Mouse (Mus musculus) forelimb bud, embryonic 11.5 days (tissue): ENCODE results near the gene Ppp4r4.
A peak's percentile ranks its signal among the peaks of the same experiment; 100 is the strongest.
"Not testable (repeated sequence)": the region's sequence is repeated elsewhere in the genome, so short reads cannot be mapped to it uniquely, and the experiment has no call there.

Experiments
- DNase-seq: peaks from one replicate; pipeline ENCODE4 v3.0.0-alpha.2; 2012; ENCODE audit warnings: low read depth, low spot score

Ppp4r4 gene

DNA sequence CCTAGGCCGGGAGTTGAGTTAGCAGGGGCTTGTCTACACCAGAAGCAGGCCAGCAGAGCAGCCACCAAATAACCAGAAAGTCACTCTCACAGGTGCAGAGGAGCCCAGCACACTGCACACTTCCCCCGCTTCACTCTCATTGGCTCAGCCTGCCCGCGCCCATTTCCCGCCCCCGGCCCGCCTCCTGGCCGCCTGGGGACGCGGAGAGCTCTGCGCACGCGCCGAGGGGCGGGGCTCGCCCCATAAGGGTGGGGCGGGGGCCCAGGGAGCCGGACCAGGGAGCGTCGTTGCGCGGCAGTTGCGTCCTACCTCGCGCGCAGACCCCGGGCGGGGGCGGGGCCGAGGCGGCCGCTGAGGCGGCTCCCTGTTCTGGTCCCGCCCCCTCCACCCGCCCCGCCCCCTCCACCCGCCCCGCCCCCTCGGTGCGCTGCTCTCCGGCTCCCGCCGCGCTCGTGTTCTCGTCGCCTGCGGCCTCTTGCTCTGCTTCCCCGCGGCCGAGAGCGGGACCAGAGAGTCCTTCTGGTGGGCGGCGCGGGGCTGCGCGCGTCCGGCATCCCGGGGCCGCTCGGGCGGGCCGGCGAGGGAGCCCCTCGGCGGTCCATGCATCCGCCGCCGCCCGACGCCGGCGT is at the start of gene Ppp4r4:
Ppp4r4 (plus strand) TSS at position 264 of the 629 bp plus-strand sequence.
- DNase-seq = peak; percentile 96

DNA sequence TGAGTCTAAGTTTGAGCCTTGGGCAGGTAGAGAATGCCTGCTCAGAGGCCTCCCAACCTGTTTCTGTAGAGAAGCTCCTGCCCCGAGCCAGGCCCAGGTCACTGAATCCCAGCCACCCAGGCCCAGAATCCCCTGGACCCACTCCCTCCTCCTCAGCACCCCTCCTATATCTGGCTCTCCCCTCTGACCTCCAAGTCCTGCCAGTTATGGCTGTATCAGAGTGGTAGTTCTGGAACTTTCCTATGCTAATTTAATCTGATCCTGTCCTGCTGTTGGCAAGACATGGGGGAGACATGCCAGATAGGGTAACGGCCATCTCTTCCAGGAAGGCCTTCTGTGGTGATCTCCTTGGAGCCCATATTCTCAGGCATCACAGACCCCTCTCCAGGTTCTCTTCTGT is 49.3 kb upstream of the Ppp4r4 start:
- no peak for DNase-seq

DNA sequence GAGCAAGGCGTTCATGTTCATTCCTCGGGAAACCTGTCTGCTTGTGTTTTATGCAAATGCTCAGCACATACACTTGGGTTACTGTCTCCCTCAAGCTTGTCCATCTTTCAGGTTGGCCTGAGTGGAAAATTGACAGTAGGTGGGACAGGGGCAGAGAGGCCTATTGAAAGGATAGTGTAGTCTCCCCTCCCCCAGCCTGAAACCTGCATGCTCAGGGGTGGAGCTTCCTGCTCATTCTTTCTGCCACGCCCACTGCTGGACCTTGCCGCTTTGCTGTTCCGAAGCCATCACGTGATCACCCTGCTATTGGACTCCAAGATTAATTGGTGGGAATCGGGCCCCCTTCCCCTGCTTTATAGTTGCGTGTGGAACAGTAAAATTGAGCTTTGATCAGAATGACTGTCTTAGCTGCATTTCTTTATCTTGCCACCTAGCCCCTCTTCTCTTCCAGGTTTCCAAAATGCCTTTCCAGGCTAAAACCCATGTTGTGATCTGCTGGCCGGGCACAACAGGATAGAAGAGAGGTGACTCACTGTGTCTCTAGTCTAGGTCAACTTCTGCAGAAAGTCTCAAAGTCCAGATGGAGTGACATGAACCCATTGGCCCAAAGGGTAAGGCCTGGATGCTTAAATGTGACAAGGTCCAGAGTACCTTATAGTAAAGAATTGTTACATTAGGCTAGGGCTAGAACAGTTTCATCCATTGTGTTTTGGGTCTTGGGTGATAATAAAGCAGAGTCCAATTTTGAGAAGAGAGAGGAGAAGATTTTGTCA is 47.7 kb upstream of the Ppp4r4 start:
- DNase-seq = not testable (repeated sequence)

DNA sequence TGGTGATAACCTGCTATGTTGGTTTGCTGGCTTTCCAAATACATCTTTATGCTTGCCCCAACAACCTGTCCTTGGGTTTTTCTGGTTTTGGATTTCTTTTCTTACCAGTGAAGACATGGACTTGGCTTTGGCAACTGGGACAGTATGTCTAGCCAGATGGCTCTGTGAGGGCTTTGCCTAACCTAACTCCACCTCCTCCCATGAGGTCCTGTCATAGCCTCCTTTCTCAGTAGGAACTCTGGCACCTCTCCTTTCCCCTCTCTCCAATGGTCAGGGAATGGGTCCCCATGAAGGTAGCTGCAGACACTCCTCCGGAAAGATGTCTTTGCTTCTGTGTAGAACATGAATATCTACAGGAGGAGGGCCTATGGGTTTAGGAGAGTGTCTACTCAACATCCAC is 45.4 kb upstream of the Ppp4r4 start:
- no peak for DNase-seq

DNA sequence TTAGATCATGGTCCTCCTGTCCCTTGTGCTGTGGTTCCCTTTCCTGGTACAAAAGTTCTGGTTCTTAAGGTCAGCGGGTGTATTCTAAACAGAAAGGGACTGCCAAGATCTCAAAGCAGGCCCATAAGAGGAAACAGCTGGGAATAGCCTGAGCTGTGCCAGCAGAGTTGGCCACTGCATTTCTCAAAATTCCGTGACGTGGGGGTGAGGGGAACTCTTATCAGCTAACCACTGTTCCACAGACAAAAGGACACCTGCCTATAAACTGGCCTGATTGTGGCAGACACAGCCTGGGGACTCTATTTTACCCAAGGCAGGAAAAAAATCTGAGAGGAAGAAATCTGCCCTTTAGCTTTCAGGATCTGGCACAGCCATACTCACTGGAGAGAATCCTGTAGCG is 44.8 kb upstream of the Ppp4r4 start:
- DNase-seq = no peak

DNA sequence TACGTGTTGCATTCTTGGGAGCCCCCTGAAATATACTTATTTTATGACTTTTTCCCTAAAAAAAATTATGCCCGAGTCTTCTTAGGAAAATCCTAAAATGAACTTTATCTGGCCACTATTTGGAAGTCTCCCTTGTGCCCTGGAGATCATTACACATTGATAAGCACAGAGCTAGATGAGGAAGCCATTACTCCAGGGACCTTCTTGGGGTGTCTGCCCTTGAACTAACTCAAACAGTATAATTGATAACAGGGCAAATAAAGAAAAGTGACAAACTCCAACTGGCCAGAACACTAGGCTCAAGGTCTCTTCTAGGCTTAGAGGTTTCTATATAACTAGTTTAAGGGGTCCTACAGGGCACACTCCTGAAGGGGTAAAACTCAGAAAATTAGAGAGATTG is 44.3 kb upstream of the Ppp4r4 start:
- no peak for DNase-seq

DNA sequence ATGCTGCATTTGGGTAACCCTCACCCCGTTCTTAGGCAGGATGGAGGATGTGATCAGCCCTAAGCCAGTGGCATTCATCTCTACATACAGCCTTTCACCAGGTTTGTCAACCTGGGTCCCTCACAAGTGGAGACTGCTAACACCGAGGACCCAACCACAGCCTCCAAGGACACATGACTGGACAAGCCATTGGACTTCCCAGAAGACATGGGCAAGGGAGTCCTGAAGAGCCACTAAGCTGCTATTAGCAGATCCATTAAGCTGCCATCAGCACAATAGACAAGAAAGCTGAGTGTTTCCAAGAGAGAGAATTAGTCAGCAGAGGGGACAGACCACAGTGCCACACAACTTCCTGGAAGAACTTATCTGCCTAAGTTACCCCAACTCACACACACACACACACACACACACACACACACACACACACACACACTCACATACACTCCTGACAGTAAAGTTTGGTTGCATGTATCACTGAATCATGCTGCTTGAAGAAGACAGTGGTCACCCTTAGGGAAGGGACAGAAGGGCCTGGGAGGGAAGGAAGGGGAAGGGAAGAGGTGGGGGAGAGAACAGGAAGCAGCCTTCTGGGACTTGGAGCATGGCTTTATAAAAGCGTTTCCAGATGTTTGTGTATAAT is 40.9 kb upstream of the Ppp4r4 start:
- peak; percentile 13 for DNase-seq

DNA sequence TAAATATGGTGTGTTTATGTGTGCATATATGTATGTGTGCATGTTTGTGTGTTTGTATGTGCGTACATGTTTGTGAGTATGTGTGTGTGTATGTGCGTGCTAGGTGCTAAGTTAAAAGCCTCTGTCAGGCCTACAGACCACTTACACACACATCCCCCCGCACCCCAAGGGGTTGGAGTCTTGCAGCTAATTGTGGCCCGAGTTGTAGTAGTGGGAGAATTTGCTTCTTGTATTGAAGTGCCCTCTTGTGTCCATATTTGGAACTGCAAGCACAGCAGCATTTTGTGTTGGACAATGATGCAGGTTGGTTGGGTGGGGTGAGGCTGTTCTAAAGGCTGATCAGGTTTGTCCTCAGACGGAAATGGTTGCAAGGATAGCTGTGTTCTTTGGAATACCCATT is 39.3 kb upstream of the Ppp4r4 start:
- peak; percentile 78 for DNase-seq

DNA sequence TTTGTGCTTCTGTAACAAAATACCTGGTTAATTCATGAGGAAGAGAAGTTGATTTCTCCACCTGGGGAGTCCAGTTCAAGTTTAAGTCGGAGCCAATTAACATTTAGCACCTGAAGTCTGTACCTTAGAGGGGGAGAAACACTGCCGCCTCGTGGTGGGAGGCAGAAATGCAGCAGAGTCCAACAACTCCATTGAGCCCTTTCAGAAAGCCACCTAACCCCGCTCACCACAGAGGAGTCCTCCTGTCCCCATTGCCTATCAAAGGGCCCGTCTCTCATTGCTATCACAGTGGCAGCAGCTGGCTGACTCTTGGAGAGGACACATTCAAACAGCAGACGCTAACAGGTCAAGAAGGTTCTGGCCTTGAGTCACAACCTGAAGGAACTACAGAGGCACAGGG is 37.6 kb upstream of the Ppp4r4 start:
- peak; percentile 24 for DNase-seq

DNA sequence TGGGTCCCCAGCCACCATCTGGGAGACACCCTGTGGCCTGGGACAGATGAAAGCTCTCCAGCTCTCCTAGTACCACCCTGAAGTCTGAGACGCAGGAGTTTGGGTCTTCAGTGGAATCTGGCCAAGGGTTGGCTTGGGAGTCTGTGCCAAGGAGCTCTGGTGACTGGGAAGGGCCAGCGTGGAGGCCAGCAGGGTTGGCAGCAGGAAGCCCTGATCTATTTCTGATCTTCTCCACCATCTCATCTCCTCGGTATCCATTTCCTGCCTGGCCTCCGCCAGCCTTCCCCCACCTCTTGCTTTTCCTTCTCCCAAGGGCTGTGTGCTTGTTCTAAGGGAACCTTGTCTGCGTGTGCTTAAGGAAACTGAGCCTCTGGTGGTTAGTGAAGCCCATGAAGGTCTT is 33.3 kb upstream of the Ppp4r4 start:
- no peak for DNase-seq

DNA sequence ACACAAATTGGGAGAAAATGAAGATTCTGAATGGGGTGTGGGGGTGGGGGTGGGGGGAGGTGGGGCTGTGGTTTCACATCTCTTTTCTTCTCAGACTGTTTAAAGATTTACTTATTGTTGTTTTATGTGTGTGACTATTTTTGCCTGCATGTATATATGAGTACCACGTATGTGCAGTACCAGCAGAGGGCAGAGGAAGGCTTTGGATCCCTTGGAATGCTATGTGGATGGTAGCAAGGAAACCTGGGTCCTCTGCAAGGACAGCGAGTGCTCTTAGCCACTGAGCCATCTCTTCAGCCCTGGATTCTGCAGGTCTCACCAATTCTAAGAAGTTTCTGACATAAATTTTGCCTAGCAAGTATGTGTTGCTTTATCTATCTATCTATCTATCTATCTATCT is 32.8 kb upstream of the Ppp4r4 start:
- DNase-seq = no peak

DNA sequence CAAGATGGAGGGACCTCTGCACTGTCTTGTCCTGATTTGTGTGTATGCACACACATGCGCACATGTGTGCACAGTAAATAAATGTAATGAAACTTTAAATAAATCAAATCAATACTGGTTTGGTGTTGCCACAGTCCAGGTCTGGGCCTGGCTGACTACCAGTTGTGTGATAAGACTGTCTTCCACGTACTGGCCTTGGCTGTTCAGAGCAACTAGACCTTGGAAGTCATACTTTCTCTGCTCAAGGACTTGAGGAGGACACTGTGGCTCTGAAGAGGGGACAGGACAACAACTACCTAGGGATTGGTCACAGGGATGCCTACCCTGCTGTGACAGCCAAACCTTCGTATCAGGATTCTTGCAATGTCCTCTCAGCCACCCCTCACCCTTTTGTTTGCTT is 28.8 kb upstream of the Ppp4r4 start:
- no peak for DNase-seq

DNA sequence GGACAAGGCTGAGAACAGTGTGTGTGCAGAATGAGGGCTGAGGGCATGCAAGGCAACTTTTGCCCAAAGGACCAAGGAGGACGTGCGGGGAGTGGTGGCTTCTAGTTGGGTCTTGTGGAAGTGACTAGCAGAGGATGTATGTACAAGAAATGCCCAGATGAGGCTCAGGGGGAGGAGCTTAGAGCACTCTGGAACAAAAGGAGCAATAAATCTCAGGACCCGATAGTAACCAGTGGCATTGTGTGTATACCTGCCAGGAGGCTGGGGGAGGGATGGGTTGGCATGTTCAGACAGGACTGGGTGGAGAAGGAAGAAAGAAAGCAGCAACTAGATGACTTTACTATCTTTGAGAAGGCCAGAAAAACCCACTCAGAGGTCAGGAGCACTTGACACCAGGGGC is 27.7 kb upstream of the Ppp4r4 start:
- DNase-seq = no peak

DNA sequence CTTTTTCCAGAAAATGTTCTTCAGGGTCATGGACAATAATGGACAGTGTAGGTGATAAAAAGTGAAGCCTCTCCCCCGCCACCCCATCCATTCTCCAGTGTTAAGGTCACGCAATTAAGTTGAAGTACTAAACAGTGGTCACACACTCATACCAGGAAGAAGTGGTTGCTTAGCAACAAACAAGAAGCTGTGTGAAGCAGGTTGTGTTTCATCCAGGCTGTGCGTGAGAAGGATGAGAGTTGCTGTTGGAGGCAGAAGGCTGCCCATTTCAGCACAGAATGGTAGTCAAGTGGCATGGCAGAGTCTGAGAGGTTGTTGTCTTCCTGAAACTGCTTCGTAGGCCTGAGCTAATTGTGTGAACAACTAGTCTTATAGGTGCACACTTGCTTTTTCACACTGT is 23.7 kb upstream of the Ppp4r4 start:
- no peak for DNase-seq

DNA sequence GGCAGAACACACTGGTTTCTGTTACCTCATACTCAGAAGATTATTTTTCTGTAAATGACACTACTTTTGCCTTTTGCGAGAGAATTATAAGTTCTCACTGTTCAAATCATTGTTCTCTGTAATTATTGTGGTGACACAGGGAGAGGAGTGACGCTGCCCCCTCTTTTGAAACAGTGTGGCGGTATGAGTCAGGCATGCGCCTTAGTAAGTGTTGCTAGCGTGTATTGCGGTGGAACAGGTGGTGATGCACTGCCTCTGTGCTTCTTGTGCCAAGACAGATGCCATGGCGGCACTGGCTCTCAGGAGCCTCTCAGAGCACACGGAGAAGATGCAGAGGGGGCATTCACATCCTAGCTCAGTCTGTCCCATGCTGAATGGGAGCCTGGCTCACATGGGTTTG is 22.2 kb upstream of the Ppp4r4 start:
- DNase-seq = no peak

DNA sequence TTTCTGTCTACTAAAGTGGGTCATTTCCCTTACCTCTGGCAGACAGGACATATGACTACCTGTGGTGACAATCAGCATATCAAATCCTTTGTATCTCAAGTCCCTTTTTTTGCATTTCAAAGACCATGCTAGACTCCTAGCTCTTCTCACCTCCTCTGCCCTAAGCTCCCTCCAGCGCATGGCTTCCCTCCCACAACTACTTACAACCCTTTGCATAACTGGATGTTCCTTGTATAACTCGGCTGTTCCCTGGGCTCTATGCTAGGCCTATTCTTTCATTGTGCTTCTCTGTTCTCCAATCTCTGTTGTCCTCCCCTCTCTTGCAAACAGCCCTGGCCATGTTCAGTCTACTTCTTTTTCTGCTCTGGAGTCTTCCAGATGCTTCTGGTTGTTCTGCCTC is 20.5 kb upstream of the Ppp4r4 start:
- DNase-seq = no peak

DNA sequence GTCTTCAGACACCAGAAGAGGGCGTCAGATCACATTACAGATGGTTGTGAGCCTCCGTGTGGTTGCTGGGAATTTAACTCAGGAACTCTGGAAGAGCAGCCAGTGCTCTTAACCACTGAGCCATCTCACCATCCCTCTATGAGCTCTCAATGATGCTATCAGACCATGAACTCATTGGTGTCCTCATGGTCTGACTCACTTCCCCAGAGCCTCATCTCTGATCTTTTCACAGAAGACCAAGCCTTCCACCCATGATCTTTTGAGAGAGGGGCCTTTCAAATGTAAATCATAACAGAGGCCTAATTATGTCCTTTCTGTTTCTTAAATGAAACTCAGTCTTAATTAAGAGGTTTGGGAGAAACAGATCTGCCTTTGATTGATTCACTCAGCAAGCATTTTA is 19.0 kb upstream of the Ppp4r4 start:
- no peak for DNase-seq

DNA sequence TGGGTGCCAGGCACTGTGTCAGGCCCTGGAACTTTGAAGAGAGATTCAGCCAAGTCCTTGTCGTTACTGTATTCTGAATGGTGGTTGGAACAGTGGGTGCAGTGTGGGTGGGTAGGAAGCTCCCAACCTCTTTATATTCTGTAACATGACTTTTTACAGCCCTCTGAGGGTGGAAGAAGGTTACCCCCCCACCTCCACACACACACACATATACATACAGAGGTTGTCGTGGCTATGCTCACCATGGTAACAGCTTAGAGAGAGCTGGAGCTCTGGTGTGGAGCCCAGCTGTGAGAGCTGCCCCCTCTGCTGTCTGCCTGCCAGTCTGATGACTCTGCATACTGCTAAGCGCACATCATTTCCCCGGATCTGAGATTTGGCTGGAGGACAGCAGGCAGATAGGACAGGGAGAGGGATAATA is 18.6 kb upstream of the Ppp4r4 start:
- DNase-seq = no peak

DNA sequence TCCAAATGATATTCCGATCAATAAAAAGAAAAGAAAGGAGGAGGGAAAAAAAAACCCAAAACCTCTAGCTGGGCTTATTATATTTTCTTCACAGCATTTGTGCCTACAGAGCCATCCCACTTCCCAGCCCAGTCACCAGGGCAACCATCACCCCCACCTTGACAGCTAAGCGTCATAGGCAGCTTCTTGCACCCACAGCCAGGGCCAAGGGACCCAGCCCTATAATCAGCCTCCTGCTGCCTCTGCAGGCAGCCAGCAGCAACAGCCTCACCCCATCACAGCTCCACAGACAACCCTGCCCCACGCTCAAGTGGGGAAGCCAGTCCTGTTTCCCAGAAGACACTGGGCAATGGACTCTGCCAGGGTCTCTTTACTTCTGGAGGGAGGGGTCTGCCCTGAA is 17.7 kb upstream of the Ppp4r4 start:
- DNase-seq = no peak

DNA sequence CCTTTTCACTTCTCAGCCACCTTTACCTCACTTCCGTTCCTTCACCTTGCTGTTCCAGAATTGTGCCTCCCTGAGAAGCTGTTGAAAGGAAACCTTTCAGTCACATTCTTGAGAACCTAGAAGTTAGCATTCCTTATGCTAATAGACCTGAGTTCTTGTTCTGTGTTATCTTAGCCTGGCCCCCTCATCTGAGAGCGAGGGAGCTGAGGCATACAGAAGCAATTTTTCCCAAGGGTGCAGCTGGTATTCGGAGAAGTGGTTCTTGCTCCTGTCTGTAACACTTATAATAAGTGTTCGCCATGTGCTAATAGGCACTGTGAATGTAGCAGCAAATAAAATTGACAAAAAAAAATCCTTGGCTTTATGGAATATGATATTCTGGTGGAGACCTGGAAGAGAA is 16.4 kb upstream of the Ppp4r4 start:
- no peak for DNase-seq

DNA sequence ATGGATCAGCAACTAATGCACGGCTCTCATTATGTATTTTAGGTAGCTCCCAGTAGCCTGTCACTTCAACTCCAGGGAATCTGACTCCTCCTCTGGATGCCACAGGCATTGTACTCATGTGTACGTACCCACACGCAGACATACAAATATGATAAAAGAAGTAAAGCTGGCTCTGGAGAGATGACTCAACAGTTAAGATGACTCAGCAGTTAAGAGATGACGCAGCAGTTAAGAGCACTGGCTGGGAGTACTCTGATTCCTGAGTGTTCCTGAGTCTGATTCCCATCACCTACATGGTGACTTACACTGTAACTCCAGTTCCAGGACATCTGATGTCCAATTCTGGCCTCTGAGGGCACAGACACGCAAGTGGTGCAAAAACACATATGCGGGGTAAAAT is 13.4 kb upstream of the Ppp4r4 start:
- no peak for DNase-seq

DNA sequence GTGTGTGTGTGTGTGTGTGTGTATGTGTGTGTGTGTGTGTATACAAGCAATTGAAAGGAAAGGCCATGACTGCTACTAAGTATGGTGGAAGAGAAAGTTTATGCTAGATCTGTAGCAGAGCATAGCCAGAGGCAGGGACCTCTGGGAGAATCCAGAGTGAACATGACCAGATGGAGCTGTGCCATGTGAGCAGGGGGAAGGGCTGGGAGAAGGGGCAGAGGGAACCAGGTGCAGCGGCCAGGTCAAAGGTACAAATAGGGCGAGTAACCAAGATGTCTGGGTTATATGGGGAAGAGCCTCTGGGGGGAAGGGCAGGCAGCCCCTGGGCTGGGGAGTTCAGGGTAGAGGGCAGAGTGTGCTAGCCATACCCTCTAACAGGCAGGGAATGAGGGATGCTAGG is 1.5 kb upstream of the Ppp4r4 start:
- no peak for DNase-seq
